Mouse (Mus musculus) retina, adult 2 months (tissue): Measurements from ENCODE around the gene Acat1.

Source experiments
- DNase-seq: peaks from one replicate; pipeline ENCODE4 v3.0.0-alpha.2; 2012; ENCODE audit warnings: low read depth, low spot score

Gene Acat1

GRCm38 (mm10) chr9:53535416-53536320 lies 74.5 kb downstream of the Acat1 start:
- no peak for DNase-seq
